Mouse (Mus musculus): ENCODE data around the gene Smad9.

Gene Smad9

GRCm38 (mm10) chr3:54755145-54756041 lies at the start of gene Smad9:
TSS of gene Smad9 (plus strand) at chr3:54755582.
- no peak for DNase-seq (ENCODE audit: extremely low read depth, low read depth, low spot score)

DNA sequence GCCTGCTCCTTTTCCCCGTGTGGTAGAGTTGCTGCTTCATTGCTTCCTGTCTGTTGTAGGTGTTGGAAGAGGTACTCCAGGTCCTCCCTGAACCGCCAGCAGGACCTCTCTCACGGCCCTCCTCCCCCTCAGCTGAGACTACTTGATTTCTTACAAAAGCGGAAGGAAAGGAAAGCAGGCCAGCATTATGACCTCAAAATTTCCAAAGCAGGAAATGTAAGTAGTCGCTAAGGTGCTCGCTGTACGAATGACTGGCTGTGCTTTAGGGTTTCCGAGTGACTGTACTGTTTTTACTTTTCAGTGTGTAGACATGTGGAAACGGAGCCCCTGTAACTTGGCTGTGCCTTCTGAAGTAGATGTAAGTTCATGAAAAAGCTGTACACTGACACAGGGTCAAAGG lies 46.4 kb upstream of the Smad9 start:
- no peak for DNase-seq (ENCODE audit: extremely low read depth, low read depth, low spot score)

GRCm38 (mm10) chr3:54714253-54714652 lies 41.1 kb upstream of the Smad9 start, which contains the start of gene Gm21958:
TSS of gene Gm21958 (minus strand) at chr3:54714353.
- DNase-seq (ENCODE audit: extremely low read depth, low read depth, low spot score): no peak

DNA sequence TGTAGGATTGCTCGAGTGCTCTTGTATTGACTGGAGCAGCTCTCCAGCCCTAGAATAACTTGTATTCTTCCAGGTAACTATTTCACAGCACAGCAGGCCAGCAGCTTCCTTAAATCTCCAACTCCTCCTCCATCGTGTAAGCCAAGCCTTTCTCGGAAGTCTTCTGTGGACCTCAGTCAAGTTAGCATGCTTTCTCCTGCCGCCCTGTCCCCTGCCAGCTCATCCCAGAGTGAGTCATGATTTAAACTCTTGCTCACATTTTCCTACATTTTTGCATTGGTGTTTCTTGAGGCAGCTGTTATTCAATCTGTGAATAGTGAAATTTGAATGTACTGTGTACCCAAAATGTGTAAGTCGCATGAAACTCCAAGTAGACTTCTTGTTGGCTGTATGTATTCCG lies 39.9 kb upstream of the Smad9 start:
- no peak for DNase-seq (ENCODE audit: extremely low read depth, low read depth, low spot score)

GRCm38 (mm10) chr3:54717348-54717747 lies 38.0 kb upstream of the Smad9 start:
- no peak for DNase-seq (ENCODE audit: extremely low read depth, low read depth, low spot score)

DNA sequence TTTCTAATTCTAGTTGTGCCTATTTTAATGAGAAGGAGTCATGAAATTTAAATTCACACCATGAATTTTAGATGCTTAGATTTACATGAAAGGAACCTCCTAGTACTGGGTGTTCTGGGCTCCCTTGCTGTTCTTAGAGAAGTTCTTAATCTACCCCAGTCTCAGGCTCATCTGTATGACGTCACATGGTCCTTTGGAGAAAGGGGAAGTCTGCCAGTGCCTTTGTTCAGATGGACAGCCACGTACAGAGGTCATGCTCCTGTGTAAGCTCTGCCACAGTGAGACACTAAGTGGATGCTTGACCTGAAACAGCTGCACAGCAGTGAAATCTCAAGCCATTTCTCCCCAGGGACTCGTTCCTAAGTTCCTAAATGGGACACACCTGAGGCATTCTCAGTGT lies 36.4 kb upstream of the Smad9 start:
- DNase-seq (ENCODE audit: extremely low read depth, low read depth, low spot score): no peak

DNA sequence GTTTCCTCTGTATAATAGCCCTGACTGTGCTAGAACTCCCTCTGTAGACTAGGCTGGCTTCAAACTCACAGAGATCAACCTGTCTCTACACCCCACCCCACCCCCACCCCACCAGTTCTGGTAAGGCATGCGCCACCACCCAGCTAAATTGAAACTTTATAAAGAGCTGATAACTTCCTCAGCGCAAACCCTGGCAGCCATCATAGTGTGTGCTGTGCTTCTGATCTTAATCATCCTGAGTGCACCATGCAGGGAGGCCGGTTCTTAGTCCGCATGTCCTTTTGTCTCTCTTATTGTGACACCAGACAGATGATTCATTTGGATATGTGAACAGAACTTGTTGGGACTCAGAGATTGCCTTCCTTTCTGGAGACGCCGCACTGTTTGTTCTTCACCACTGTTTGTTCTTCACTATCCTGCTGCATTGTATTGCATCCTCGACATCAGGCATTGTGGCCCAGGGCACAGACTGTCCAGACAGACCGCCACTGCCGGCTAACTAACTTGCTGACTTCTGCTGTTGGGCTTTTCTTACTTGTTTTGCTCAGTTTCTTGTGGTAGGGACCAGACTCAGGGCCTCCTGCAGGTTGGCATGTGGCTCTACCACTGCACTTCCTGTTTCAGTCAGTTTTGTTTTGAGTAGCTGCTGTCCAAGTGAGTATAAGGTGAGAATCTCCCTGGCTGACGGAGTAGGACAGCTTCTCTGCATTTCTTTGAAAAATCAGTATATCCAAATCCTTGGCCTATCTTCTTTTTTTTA lies 31.5 kb upstream of the Smad9 start:
- peak; percentile 26 for DNase-seq (ENCODE audit: extremely low read depth, low read depth, low spot score)

GRCm38 (mm10) chr3:54725344-54725743 lies 30.0 kb upstream of the Smad9 start:
- DNase-seq (ENCODE audit: extremely low read depth, low read depth, low spot score): peak; percentile 74

DNA sequence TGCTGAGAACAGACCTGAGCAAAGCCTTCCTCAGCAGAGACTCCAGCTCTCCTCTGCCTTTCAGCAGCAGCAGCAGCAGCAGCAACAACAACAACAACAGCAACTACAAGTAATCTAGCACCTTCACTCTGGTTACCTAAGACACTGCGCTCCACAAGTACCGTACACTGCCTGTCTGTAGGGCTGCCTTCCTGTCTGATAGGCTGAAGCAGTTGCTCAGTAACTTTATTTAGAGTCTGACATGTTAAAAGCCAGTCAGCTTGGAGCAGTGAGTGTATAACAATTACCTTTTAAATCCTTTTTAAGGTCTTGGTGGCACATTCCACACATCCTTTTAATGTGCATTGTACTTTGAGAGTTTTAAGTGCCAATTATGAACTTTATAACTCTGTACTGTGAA lies 27.8 kb upstream of the Smad9 start:
- DNase-seq (ENCODE audit: extremely low read depth, low read depth, low spot score): no peak

DNA sequence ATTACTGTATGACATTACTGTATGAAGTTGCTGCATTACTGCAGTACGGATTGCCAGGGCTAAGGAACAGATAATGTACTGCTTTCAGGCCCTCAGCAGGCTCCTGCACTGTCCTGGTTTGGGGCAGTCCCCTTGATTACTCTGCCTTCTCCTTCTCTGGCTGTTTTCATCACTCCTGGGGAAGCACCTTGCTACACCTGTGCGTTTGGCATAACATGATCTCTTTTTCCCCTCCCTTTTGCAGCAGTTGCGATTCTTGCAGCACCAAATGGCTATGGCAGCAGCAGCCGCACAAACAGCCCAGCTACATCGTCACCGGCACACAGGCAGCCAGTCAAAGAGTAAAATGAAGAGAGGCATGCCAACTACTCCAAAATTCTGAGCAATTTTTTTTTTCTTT lies 27.3 kb upstream of the Smad9 start:
- DNase-seq (ENCODE audit: extremely low read depth, low read depth, low spot score): no peak

DNA sequence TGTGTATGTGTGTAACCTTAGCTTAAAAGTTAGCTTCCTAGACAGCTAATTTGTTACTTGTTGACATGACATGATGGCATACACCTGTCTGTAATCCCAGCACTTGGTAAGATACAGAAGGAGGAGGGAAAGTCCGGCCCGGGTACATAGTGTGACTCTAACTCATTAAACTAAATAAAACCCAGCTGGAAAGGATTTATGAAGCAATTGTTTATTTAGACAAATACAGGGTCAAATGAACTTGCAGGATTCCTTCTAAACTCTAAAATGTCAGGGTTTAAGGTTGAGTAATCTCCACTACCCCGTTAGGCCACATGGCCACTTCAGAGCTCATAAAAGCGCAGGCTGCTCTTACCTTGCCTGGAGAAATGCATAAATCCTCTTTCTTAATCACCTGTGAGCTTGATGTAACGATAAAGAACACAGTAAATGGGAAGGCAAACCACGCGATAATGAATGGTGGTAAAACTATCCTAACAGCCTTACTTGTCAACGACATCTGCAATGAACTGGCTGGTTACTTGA lies 23.7 kb upstream of the Smad9 start:
- DNase-seq (ENCODE audit: extremely low read depth, low read depth, low spot score): peak; percentile 71

- no peak for DNase-seq (ENCODE audit: extremely low read depth, low read depth, low spot score)
Observed at GRCm38 (mm10) chr3:54732371-54732770, 23.0 kb upstream of the Smad9 start.

GRCm38 (mm10) chr3:54734411-54735246 lies 20.8 kb upstream of the Smad9 start:
- peak; percentile 19 for DNase-seq (ENCODE audit: extremely low read depth, low read depth, low spot score)

DNA sequence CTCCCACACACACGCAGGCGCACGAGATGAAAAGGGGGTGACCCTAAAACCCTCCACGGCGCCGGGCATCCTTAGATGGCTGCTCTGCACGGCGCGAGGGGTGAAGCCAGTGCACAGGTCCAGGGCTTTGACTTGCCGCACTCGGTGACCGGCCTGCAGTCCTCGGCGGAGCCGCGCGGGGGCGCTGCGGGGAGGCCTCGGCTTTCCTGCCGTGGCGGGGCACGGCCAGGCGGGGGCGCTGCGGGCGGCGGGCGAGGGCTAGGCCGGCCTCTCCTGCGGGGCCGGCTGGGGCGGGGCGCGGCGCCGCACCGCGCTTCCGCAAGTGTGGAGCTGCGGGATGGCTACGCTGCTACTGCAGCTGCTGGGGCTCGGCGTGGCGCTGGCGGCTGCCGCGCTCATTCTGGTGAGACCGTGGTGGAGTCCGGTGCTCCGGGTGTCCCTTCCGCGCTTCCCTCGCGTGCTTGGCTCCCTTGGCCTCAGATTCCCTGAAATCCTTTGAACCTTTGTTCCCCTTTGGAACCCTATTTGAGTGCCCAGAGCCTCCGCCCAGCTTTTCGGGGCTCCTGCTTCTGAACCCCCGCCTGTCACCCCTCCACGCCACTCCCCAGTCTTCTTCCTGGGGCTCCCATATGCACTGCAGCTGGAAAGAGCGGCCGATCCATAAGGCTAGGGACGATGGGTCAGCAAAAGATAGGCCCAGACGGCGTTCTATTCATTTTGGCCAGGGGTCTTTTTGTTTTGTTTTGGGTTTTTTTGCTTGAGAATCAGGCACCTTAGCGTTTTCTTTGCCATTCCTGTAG lies 19.9 kb upstream of the Smad9 start, which contains the start of the genes Exosc8 and Alg5:
Exosc8 (minus strand) TSS at position 147 of the 800 bp plus-strand sequence.
Alg5 (plus strand) TSS at position 293 of the 800 bp plus-strand sequence.
- no peak for DNase-seq (ENCODE audit: extremely low read depth, low read depth, low spot score)

GRCm38 (mm10) chr3:54736101-54736927 lies 19.1 kb upstream of the Smad9 start:
- no peak for DNase-seq (ENCODE audit: extremely low read depth, low read depth, low spot score)

- no peak for DNase-seq (ENCODE audit: extremely low read depth, low read depth, low spot score)
Observed at GRCm38 (mm10) chr3:54737317-54737716, 18.1 kb upstream of the Smad9 start.

DNA sequence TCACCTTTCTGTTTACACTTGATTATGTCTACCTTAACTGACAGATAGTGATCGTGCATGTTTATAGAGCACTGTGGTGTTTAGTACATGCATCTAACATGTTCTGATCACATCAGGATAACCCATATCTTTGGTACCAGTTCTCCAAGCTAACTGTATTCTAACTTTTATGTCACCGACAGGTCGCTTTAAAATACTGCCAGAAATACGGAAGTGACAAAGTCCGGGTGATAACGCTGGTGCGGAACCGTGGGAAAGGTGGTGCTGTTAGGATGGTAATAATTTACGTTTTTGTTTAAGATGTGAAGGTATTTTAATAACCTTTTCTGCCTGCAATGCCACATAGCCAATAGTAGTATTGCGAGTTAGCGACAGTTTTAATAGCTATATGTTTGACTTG lies 13.4 kb upstream of the Smad9 start:
- DNase-seq (ENCODE audit: extremely low read depth, low read depth, low spot score): no peak

DNA sequence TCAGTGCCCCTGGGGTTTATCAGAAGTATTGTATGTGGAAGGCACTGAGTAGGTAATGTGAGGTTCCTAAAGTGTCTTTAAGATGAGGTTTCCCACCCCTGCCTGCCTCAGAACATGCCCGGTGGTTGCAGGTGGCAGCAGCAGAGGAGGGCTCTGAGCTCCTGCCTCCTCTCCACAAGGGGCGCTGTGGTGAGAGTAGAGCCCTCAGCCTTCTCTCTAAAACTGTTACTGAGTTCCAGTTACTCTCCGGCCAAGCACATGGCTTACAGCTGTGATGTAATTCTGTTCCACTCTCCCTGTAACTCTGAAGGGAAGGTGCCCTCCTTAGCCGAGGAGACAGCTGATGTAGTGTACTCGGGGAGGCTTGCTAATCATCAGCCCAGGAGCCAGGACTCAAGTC lies 9.6 kb upstream of the Smad9 start:
- DNase-seq (ENCODE audit: extremely low read depth, low read depth, low spot score): no peak

GRCm38 (mm10) chr3:54753411-54753810 lies 2.0 kb upstream of the Smad9 start:
- no peak for DNase-seq (ENCODE audit: extremely low read depth, low read depth, low spot score)
